22 mouse cellular contexts compared by ENCODE assay signal in genomic region chr9:58627197-58627596, GRCm38 (mm10). TPM values are rescaled to one million over a fixed set of nuclear protein-coding genes. Genes with fewer than 3 reads are reported as not detected.
DNase-seq lines count a peak whose midpoint lies in the region; ATAC-seq and TF ChIP-seq lines count a peak whose summit lies in the region.
"Had no signal": no experiment of that assay in that cellular context is flagged by ENCODE, and none has a peak within 500 bp of the region (broad histone marks: within the 10 kb centered on the region; RNA-seq: fewer than 3 reads in every experiment).

No protein-coding gene starts in this region.

- TF ChIP-seq CTCF in lung, postnatal 0 days (IDR thresholded peaks at IDR 0.05) = no peak
- no peak for TF ChIP-seq CTCF in lung, adult 2 months (IDR thresholded peaks at IDR 0.05; ENCODE audit: insufficient read depth, low read length)
- TF ChIP-seq CTCF in left cerebral cortex, adult 2 months (IDR thresholded peaks at IDR 0.05) = no peak
- no peak for TF ChIP-seq CTCF in thymus, adult 2 months (IDR thresholded peaks at IDR 0.05; ENCODE audit: borderline replicate concordance, control insufficient read depth, extremely low read depth, insufficient read depth, low read length, poor library complexity)

- H3K27me3 ChIP-seq in lung, postnatal 0 days (replicated peaks; ENCODE audit: insufficient read depth, low read length) = no peaks in the 10 kb centered on the region
- H3K27me3 ChIP-seq in splenic B cell, adult 2 months (ENCODE audit: control insufficient read depth, insufficient read depth, low read length, poor library complexity, severe bottlenecking) = no peaks in the 10 kb centered on the region
- H3K27me3 ChIP-seq in thymus, adult 2 months (ENCODE audit: control insufficient read depth, insufficient read depth, low read length) = no peaks in the 10 kb centered on the region
- H3K27me3 ChIP-seq: forebrain, embryonic 12.5 days; hindbrain, embryonic 15.5 days; midbrain, embryonic 12.5 days; neural tube, embryonic 13.5 days; stomach, embryonic 15.5 days had no signal

- WGBS in lung, postnatal 0 days = 37% methylated on average over 2 of the region's 2 CpGs
- 21% methylated on average over 2 of the region's 2 CpGs for WGBS in lung, adult 2 months
- WGBS in thymus, adult 2 months = 53% methylated on average over 2 of the region's 2 CpGs

- H3K4me1 ChIP-seq in lung, postnatal 0 days (ENCODE audit: insufficient read depth, low read depth, low read length) = no peaks in the 10 kb centered on the region
- H3K4me1 ChIP-seq in lung, adult 2 months (ENCODE audit: control insufficient read depth, insufficient read depth, low read length) = peaks cover 20% of the 10 kb centered on the region
- H3K4me1 ChIP-seq in thymus, adult 2 months (replicated peaks; ENCODE audit: control insufficient read depth, insufficient read depth, low read length) = no peaks in the 10 kb centered on the region
- H3K4me1 ChIP-seq: embryonic facial prominence, embryonic 10.5 days; forebrain, embryonic 12.5 days; hindbrain, embryonic 15.5 days; midbrain, embryonic 12.5 days; neural tube, embryonic 13.5 days; stomach, embryonic 15.5 days had no signal

- no peak for TF ChIP-seq EP300 in lung, postnatal 0 days (IDR thresholded peaks at IDR 0.05)

- no peaks in the 10 kb centered on the region for H3K9me3 ChIP-seq in lung, postnatal 0 days (ENCODE audit: low read length)
- H3K9me3 ChIP-seq: embryonic facial prominence, embryonic 10.5 days; forebrain, embryonic 12.5 days; hindbrain, embryonic 15.5 days; midbrain, embryonic 12.5 days; neural tube, embryonic 13.5 days; stomach, embryonic 15.5 days had no signal

- no peak for TF ChIP-seq POLR2A in lung, adult 2 months (IDR thresholded peaks at IDR 0.05; ENCODE audit: borderline replicate concordance, extremely low read depth, low read depth, low read length)
- no peak for TF ChIP-seq POLR2A in thymus, adult 2 months (IDR thresholded peaks at IDR 0.05; ENCODE audit: control insufficient read depth, extremely low read depth, insufficient read depth, low read length, poor library complexity)

- intact Hi-C loops in left cerebral cortex, adult 2 months (cut with DNase I) = loop anchor here (5.0 kb wide), 1 partner anchor 90 kb away; no protein-coding TSS in a partner anchor
- intact Hi-C loops in left cerebral cortex, postnatal 10 days (cut with DNase I) = no loop called here

- DNase-seq in lung, postnatal 0 days (ENCODE audit: low spot score) = peak; percentile 61
- no peak for DNase-seq in lung, adult 2 months
- DNase-seq in splenic B cell, adult 2 months (ENCODE audit: low read depth, low spot score) = peak; percentile 26
- DNase-seq in left cerebral cortex, adult 2 months (ENCODE audit: extremely low spot score in 1 of 2, low spot score in 2 of 2) = no peak
- no peak for DNase-seq in thymus, adult 2 months
- no peak for DNase-seq in left cerebral cortex, postnatal 10 days (ENCODE audit: extremely low spot score in 1 of 2, low spot score in 2 of 2)
- DNase-seq: B cell, adult 2 months; cerebellum, adult 2 months; cerebellum, postnatal 36 days; gastrocnemius, adult 2 months; heart, adult 2 months; heart, postnatal 36 days; kidney, adult 11 months had no signal

- no peak overlapping the region for H3K4me3 ChIP-seq in lung, postnatal 0 days (ENCODE audit: low read depth, low read length)
- H3K4me3 ChIP-seq in lung, adult 2 months (replicated peaks; ENCODE audit: extremely low read depth, low read depth, low read length) = no peak overlapping the region
- no peak overlapping the region for H3K4me3 ChIP-seq in left cerebral cortex, adult 2 months
- no peak overlapping the region for H3K4me3 ChIP-seq in thymus, adult 2 months (ENCODE audit: control insufficient read depth, insufficient read depth, low read length)
- H3K4me3 ChIP-seq: embryonic facial prominence, embryonic 10.5 days; forebrain, embryonic 12.5 days; gastrocnemius, adult 2 months; heart, adult 2 months; hindbrain, embryonic 15.5 days; midbrain, embryonic 12.5 days; neural tube, embryonic 13.5 days; stomach, embryonic 15.5 days had no signal

- H3K27ac ChIP-seq in lung, postnatal 0 days (ENCODE audit: low read length) = no peak overlapping the region
- H3K27ac ChIP-seq in left cerebral cortex, adult 2 months = no peak overlapping the region
- no peak overlapping the region for H3K27ac ChIP-seq in thymus, adult 2 months (ENCODE audit: control insufficient read depth, insufficient read depth, low read length)
- H3K27ac ChIP-seq: embryonic facial prominence, embryonic 10.5 days; forebrain, embryonic 12.5 days; gastrocnemius, adult 2 months; heart, adult 2 months; hindbrain, embryonic 15.5 days; liver, embryonic 14.5 days; midbrain, embryonic 12.5 days; neural tube, embryonic 13.5 days; stomach, embryonic 15.5 days had no signal

- ATAC-seq in lung, postnatal 0 days = peak; percentile 21; the same call in 1 of the 2 replicates
- peak; percentile 17 for ATAC-seq in CD4-positive, CD25-positive, alpha-beta regulatory T cell, adult 4 months
- peak; percentile 82 for ATAC-seq in granulocyte monocyte progenitor cell, adult 5-6 weeks (replicated peaks; ENCODE audit: poor library complexity, severe bottlenecking)

- H3K4me2 ChIP-seq in lung, postnatal 0 days (replicated peaks; ENCODE audit: low read depth, low read length) = no peak overlapping the region
- H3K4me2 ChIP-seq: forebrain, embryonic 12.5 days; hindbrain, embryonic 15.5 days; midbrain, embryonic 12.5 days; neural tube, embryonic 13.5 days; stomach, embryonic 15.5 days had no signal

- no peak overlapping the region for H3K9ac ChIP-seq in lung, postnatal 0 days (replicated peaks; ENCODE audit: low read depth)
- H3K9ac ChIP-seq: forebrain, embryonic 12.5 days; hindbrain, embryonic 15.5 days; liver, embryonic 14.5 days; midbrain, embryonic 12.5 days; neural tube, embryonic 13.5 days; stomach, embryonic 15.5 days had no signal

- H3K36me3 ChIP-seq in lung, postnatal 0 days (ENCODE audit: insufficient read depth, low read length) = 0 out of 2 replicates have a peak, but pooled peaks cover 4% of the 10 kb centered on the region
- H3K36me3 ChIP-seq in splenic B cell, adult 2 months (ENCODE audit: control insufficient read depth, insufficient read depth, low read length, poor library complexity, severe bottlenecking) = peaks cover 2% of the 10 kb centered on the region
- H3K36me3 ChIP-seq in thymus, adult 2 months (ENCODE audit: control insufficient read depth, insufficient read depth, low read length) = peaks cover 23% of the 10 kb centered on the region
- H3K36me3 ChIP-seq: stomach, embryonic 15.5 days had no signal

RNA-seq across cellular contexts. Expression of gene Nptn, which starts 45.2 kb away (rescaled TPM):
- 132 and 133 TPM in 2 replicates for polyA plus RNA-seq in lung, postnatal 0 days (2015; fragmentation: Nextera tagmentation; extraction: Ambion mirVana)
- polyA plus RNA-seq in lung, adult 2 months (2012; rRNA removed) = 465 and 530 TPM in 2 replicates
- 10 to 100 TPM; 70.3 to 72.6 TPM for polyA plus RNA-seq in CD4-positive, CD25-positive, alpha-beta regulatory T cell, adult 4 months (2017; shearing (Covaris generic))
- total RNA-seq in granulocyte monocyte progenitor cell, adult 5-6 weeks (2014; fragmentation: Nextera tagmentation) = 115 and 137 TPM in 2 replicates
- 99.8 and 121 TPM in 2 replicates for total RNA-seq in granulocyte monocyte progenitor cell, adult 5-6 weeks (2017)
- 100 to 1,000 TPM; 951 to 958 TPM for total RNA-seq in left cerebral cortex, adult 2 months (2021)
- polyA plus RNA-seq in thymus, adult 2 months (2012; rRNA removed) = 282 and 309 TPM in 2 replicates
- total RNA-seq in left cerebral cortex, postnatal 10 days (2021) = 100 to 1,000 TPM; 810 to 816 TPM

Comparison
In these comparisons a context has a peak if more than half of its experiments do, and no peak if none do; other contexts are left out.
1. DNase-seq: peak in lung, postnatal 0 days (single experiment) and splenic B cell, adult 2 months (single experiment); none in lung, adult 2 months (single experiment), left cerebral cortex, adult 2 months (0 of 2), thymus, adult 2 months (single experiment) and left cerebral cortex, postnatal 10 days (0 of 2).
2. ATAC-seq: peak in every context shown above with its lines; median percentile 82 in granulocyte monocyte progenitor cell, adult 5-6 weeks; 21 in lung, postnatal 0 days; 17 in CD4-positive, CD25-positive, alpha-beta regulatory T cell, adult 4 months.